Mouse (Mus musculus): ENCODE results near the gene Arnt2. TPM values are rescaled to one million over a fixed set of nuclear protein-coding genes. Genes with fewer than 3 reads are reported as not detected.
A peak's percentile ranks its signal among the peaks of the same experiment; 100 is the strongest.

Gene Arnt2
- total and polyA plus RNA-seq, 3 experiments: 0.03 to 0.27 (median 0.17) TPM

- TF ChIP-seq POLR2AphosphoS2 (IDR thresholded peaks at IDR 0.05; ENCODE audit: low read depth, low read length): no peak
These were observed 22.1 kb downstream of the Arnt2 start (continued) for GRCm38 (mm10) chr7:84387826-84388225.

- dilution Hi-C loops (cut with MboI; ENCODE audit: extremely low pct_ligation_motif_present, extremely low pct_unique_long_range_greater_than_20kb, low sequenced_read_pairs): no loop called here
- Histone ChIP-seq H3K36me3 (replicated peaks in 1 of 2; ENCODE audit: control insufficient read depth in 1 of 2, insufficient read depth in 1 of 2, low read length in 1 of 2) (no peaks in the 10 kb centered on the region), H3K4me2 (ENCODE audit: insufficient read depth, low read depth, poor library complexity, severe bottlenecking) (no peak overlapping the region), H3K9me3 (replicated peaks; ENCODE audit: low read length) (no peaks in the 10 kb centered on the region), H3K4me3 (replicated peaks in 1 of 3; ENCODE audit: low read depth in 2 of 3, low read length in 2 of 3, poor library complexity in 1 of 3) (no peak overlapping the region), H3K27ac (ENCODE audit: insufficient read depth, low read depth) (no peak overlapping the region), H3K79me2 (replicated peaks; ENCODE audit: control insufficient read depth, extremely low read depth, insufficient read depth, poor library complexity, severe bottlenecking) (no peaks in the 10 kb centered on the region), H3K9ac (ENCODE audit: insufficient read depth, low read depth) (no peak overlapping the region), H3K27me3 (replicated peaks) (no peaks in the 10 kb centered on the region), H3K4me1 (ENCODE audit: control insufficient read depth in 1 of 2, insufficient read depth in 2 of 2) (peaks cover 7 to 38% of the 10 kb centered on the region in 2 experiments; a peak in 3 of 4 replicates)
- TF ChIP-seq MAFK (IDR thresholded peaks at IDR 0.05; ENCODE audit: insufficient replicate concordance, low read length) (peak; percentile 19; the same call in 1 of the 2 replicates), USF2 (conservative IDR thresholded peaks at IDR 0.05; ENCODE audit: low read depth, low read length) (no peak)
- in situ Hi-C loops (cut with MboI; ENCODE audit: low pct_ligation_motif_present, low pct_unique_long_range_greater_than_20kb, low sequenced_read_pairs): no loop called here
- peak; percentile 33 for DNase-seq (ENCODE audit: extremely low read depth)
These were observed 23.5 kb downstream of the Arnt2 start for GRCm38 (mm10) chr7:84386472-84386871.

GRCm38 (mm10) chr7:84384778-84385177 lies 25.2 kb downstream of the Arnt2 start:
- H3K4me1 ChIP-seq (ENCODE audit: control insufficient read depth in 1 of 2, insufficient read depth in 2 of 2): peaks cover 7 to 38% of the 10 kb centered on the region in 2 experiments; a peak in 3 of 4 replicates
- dilution Hi-C loops (cut with MboI; ENCODE audit: extremely low pct_ligation_motif_present, extremely low pct_unique_long_range_greater_than_20kb, low sequenced_read_pairs): no loop called here
- no peak overlapping the region for H3K9ac ChIP-seq (ENCODE audit: insufficient read depth, low read depth)
- H3K27ac ChIP-seq (ENCODE audit: insufficient read depth, low read depth): no peak overlapping the region
- no peaks in the 10 kb centered on the region for H3K79me2 ChIP-seq (replicated peaks; ENCODE audit: control insufficient read depth, extremely low read depth, insufficient read depth, poor library complexity, severe bottlenecking)
- no peak overlapping the region for H3K4me3 ChIP-seq (replicated peaks in 1 of 3; ENCODE audit: low read depth in 2 of 3, low read length in 2 of 3, poor library complexity in 1 of 3)
- in situ Hi-C loops (cut with MboI; ENCODE audit: low pct_ligation_motif_present, low pct_unique_long_range_greater_than_20kb, low sequenced_read_pairs): no loop called here
- no peaks in the 10 kb centered on the region for H3K9me3 ChIP-seq (replicated peaks; ENCODE audit: low read length)
- DNase-seq (ENCODE audit: extremely low read depth): no peak
- no peaks in the 10 kb centered on the region for H3K36me3 ChIP-seq (replicated peaks in 1 of 2; ENCODE audit: control insufficient read depth in 1 of 2, insufficient read depth in 1 of 2, low read length in 1 of 2)
- TF ChIP-seq EP300 (IDR thresholded peaks at IDR 0.05; ENCODE audit: low read length): no peak
- no peak for TF ChIP-seq ELF1 (IDR thresholded peaks at IDR 0.05; ENCODE audit: low read depth, low read length)
- no peak for TF ChIP-seq JUND (conservative IDR thresholded peaks at IDR 0.05; ENCODE audit: low read depth, low read length)
- no peak for TF ChIP-seq USF1 (IDR thresholded peaks at IDR 0.05; ENCODE audit: low read depth, low read length)
- TF ChIP-seq E2F4 (IDR thresholded peaks at IDR 0.05; ENCODE audit: insufficient replicate concordance, low read depth, low read length): no peak
- H3K27me3 ChIP-seq (replicated peaks): no peaks in the 10 kb centered on the region
- H3K4me2 ChIP-seq (ENCODE audit: insufficient read depth, low read depth, poor library complexity, severe bottlenecking): no peak overlapping the region

- H3K79me2 ChIP-seq (replicated peaks; ENCODE audit: control insufficient read depth, extremely low read depth, insufficient read depth, poor library complexity, severe bottlenecking): no peaks in the 10 kb centered on the region
- H3K27ac ChIP-seq (ENCODE audit: insufficient read depth, low read depth): no peak overlapping the region
- TF ChIP-seq UBTF (IDR thresholded peaks at IDR 0.05; ENCODE audit: low read depth, low read length) (no peak), NELFE (IDR thresholded peaks at IDR 0.05; ENCODE audit: low read depth, low read length) (no peak), JUND (conservative IDR thresholded peaks at IDR 0.05; ENCODE audit: low read depth, low read length) (no peak), EP300 (IDR thresholded peaks at IDR 0.05; ENCODE audit: low read length) (no peak), MXI1 (IDR thresholded peaks at IDR 0.05; ENCODE audit: low read depth, low read length) (no peak), USF1 (IDR thresholded peaks at IDR 0.05; ENCODE audit: low read depth, low read length) (no peak), RCOR1 (conservative IDR thresholded peaks at IDR 0.05; ENCODE audit: low read depth, low read length) (no peak), IRF4 (IDR thresholded peaks at IDR 0.05; ENCODE audit: low read depth, low read length) (no peak), MYC (IDR thresholded peaks at IDR 0.05; ENCODE audit: low read depth, low read length) (no peak), PAX5 (IDR thresholded peaks at IDR 0.05; ENCODE audit: low read length) (no peak), TCF12 (IDR thresholded peaks at IDR 0.05; ENCODE audit: low read depth, low read length) (no peak), MAZ (IDR thresholded peaks at IDR 0.05; ENCODE audit: low read depth, low read length) (no peak), RAD21 (IDR thresholded peaks at IDR 0.05; ENCODE audit: low read depth, low read length) (no peak), ZC3H11A (IDR thresholded peaks at IDR 0.05; ENCODE audit: low read depth, low read length) (no peak), SIN3A (IDR thresholded peaks at IDR 0.05; ENCODE audit: low read length) (no peak), POLR2A (IDR thresholded peaks at IDR 0.05; ENCODE audit: low read depth, low read length) (no peak)
- H3K4me3 ChIP-seq (replicated peaks in 1 of 3; ENCODE audit: low read depth in 2 of 3, low read length in 2 of 3, poor library complexity in 1 of 3): no peak overlapping the region
- H3K4me1 ChIP-seq (ENCODE audit: control insufficient read depth in 1 of 2, insufficient read depth in 2 of 2): peaks cover 7 to 42% of the 10 kb centered on the region in 2 experiments; a peak in 3 of 4 replicates
- dilution Hi-C loops (cut with MboI; ENCODE audit: extremely low pct_ligation_motif_present, extremely low pct_unique_long_range_greater_than_20kb, low sequenced_read_pairs): no loop called here
- no peak overlapping the region for H3K9ac ChIP-seq (ENCODE audit: insufficient read depth, low read depth)
- no peaks in the 10 kb centered on the region for H3K36me3 ChIP-seq (replicated peaks in 1 of 2; ENCODE audit: control insufficient read depth in 1 of 2, insufficient read depth in 1 of 2, low read length in 1 of 2)
- no peak for DNase-seq (ENCODE audit: extremely low read depth)
- in situ Hi-C loops (cut with MboI; ENCODE audit: low pct_ligation_motif_present, low pct_unique_long_range_greater_than_20kb, low sequenced_read_pairs): no loop called here
- H3K9me3 ChIP-seq (replicated peaks; ENCODE audit: low read length): no peaks in the 10 kb centered on the region
- no peaks in the 10 kb centered on the region for H3K27me3 ChIP-seq (replicated peaks)
- no peak overlapping the region for H3K4me2 ChIP-seq (ENCODE audit: insufficient read depth, low read depth, poor library complexity, severe bottlenecking)
These were observed 25.9 kb downstream of the Arnt2 start for GRCm38 (mm10) chr7:84384086-84384485.
